Mouse (Mus musculus) adrenal gland, postnatal 14 days (tissue): Measurements from ENCODE around the gene Fbxw4. TPM values are rescaled to one million over a fixed set of nuclear protein-coding genes. Genes with fewer than 3 reads are reported as not detected.

Experiments
- DNase-seq: peaks from one replicate; pipeline ENCODE4 v3.0.0; 2021; ENCODE audit warnings: mixed read lengths
- total RNA-seq: library from RNA; stranded (reverse); gene quantifications from 2 replicates; pipeline ENCODE4 v1.2.3, GENCODE M21; 2021

Fbxw4 gene
- total RNA-seq, 1 experiment from 2014 or later: 29.5 TPM

GRCm38 (mm10) chr19:45614928-45615327 is 45.2 kb downstream of the Fbxw4 start:
- DNase-seq: no peak

- no peak for DNase-seq
Measured at GRCm38 (mm10) chr19:45614375-45614774, 45.7 kb downstream of the Fbxw4 start.

- DNase-seq: no peak
Measured at GRCm38 (mm10) chr19:45610823-45611222, 49.3 kb downstream of the Fbxw4 start.

- DNase-seq: no peak
Measured at GRCm38 (mm10) chr19:45608648-45609339, 51.3 kb downstream of the Fbxw4 start.

DNA sequence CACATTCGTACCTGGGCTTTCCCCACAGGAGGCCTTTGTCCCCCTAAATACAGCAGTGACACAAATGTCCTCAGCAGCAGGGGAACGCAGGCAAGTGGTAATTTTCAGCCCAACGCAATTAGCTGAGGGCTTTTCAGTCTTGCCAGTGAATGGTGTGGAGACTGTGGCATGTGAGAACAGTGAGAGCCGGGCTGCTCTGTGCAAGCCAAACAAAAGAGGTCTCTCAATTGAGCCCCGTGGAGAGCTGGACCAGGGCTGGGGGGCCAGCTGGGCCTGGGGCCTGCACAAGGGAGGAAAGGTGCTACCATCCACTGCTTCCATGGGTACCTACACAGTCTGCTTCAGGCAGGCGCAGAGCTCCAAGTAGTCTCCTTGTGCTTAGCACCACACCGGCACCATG is 52.6 kb downstream of the Fbxw4 start:
- DNase-seq: no peak

DNA sequence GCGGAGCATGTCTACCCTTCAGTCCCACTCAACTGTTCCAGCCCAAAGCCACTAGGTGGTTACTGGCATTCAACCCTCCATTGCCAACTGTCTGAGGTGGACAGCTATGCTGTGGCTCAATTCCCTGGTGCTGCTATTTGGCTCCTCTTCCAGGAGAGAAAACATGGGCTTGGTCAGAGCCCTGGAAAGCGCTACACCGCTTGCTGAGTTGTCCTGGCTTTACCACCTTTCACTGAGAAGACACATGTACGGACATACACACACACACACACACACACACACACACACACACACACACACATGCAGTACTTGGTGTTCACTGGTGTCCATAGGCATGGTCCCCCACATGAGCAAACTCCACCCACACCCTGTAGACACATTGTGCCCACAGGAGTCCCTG is 53.4 kb downstream of the Fbxw4 start:
- peak; percentile 20 for DNase-seq

- no peak for DNase-seq
Measured at GRCm38 (mm10) chr19:45602606-45603005, 57.5 kb downstream of the Fbxw4 start.

DNA sequence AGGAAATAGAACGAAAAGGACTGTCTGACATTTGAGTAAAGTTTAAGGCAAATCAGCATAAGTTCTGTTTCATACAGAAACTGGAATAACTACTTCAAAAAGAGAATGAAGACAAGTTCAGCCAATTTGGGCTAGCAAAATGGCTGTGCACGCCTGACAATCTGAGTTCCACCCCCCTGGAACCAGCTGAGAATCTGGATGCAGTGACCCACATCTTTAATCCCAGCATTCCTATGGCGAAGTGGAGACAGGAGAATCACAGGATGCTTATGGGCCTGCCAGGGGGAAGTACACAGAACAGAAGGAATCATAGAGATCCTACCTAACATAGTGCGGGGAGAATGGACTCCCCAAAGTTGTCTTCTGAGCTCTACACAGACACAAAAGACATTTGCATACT is 63.0 kb downstream of the Fbxw4 start:
- no peak for DNase-seq

- no peak for DNase-seq
Measured at GRCm38 (mm10) chr19:45596434-45596833, 63.7 kb downstream of the Fbxw4 start.

DNA sequence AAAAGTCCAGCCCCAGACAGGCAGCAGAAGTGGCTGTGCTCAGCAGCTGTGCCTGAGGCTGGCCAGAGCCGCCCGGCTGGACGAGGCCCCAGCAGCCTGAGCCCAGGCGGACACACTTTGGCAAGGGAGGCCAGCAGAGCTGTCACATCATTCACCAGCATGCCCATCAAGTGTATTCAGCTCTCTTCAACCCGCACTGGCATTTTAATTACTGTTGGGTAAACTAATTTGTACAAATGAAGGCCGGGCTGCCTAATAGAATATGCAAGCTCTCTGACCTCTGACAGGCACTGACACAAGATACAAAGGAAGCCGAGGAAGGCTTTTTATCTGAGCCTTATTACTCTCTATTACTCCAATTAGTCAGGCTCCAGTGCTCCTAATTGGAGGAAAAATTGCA is 64.1 kb downstream of the Fbxw4 start:
- no peak for DNase-seq

DNA sequence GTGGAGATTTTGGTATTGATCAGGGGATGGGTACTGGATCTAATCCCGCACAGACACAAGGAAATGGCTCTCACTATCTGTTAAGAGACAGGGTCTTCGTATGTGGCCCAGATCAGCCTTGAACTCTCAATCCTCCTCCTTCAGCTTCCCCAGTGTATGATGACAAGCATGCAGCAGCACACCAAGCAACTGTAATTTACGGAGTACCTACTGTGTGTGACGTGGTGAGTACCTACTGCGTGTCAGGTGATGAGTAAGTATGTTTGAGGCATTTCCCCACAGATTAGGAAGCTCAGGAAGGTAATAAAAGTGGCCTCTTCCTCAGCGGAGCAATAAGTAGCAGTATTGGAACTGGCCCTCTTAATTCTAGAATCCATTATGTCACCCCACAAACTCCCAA is 64.6 kb downstream of the Fbxw4 start:
- DNase-seq: no peak

- no peak for DNase-seq
Measured at GRCm38 (mm10) chr19:45594079-45594478, 66.0 kb downstream of the Fbxw4 start.

- no peak for DNase-seq
Measured at GRCm38 (mm10) chr19:45592916-45593315, 67.2 kb downstream of the Fbxw4 start.

- DNase-seq: peak; percentile 39
Measured at GRCm38 (mm10) chr19:45591704-45592103, 68.4 kb downstream of the Fbxw4 start.

DNA sequence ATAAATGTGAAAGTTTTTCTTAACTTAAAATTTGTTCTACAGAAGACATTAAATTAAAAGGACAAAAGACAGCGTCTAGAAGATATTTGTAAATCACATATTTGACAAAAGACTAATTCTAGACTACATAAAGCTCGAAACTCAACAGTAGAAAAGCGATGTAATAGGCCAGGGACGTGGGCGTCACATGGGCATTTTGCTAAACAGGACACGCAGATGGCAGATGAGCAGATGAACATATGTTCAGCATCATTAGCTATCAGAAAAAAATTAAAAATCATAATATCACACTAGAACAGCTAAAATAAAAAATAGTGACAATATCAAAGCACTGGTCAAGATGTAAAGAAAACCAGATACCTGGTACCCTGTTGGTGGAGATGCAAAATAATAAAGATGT is 70.4 kb downstream of the Fbxw4 start:
- DNase-seq: no peak

GRCm38 (mm10) chr19:45587509-45588292 is 72.4 kb downstream of the Fbxw4 start:
- DNase-seq: no peak

- DNase-seq: no peak
Measured at GRCm38 (mm10) chr19:45586850-45587249, 73.3 kb downstream of the Fbxw4 start.

GRCm38 (mm10) chr19:45584856-45585620 is 75.1 kb downstream of the Fbxw4 start:
- no peak for DNase-seq

DNA sequence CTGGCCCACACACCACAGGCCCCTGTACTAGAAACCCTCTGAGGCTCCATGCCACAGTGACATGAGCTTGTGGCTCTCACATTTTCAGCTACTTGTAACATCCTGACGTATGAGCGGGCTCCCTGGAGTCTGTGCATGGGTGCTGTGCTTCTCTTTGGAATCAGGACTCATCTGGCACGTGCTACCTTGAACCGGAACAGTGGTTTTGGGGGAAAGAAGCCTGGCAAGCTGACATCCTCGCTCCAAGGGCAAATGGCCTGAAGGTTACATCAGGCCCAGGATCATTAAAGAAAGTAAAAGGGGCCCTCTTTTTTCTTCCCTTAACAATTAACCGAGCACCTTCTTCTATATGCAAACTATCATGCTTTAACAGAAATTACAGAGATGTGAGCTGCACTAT is 77.0 kb downstream of the Fbxw4 start:
- peak; percentile 25 for DNase-seq

DNA sequence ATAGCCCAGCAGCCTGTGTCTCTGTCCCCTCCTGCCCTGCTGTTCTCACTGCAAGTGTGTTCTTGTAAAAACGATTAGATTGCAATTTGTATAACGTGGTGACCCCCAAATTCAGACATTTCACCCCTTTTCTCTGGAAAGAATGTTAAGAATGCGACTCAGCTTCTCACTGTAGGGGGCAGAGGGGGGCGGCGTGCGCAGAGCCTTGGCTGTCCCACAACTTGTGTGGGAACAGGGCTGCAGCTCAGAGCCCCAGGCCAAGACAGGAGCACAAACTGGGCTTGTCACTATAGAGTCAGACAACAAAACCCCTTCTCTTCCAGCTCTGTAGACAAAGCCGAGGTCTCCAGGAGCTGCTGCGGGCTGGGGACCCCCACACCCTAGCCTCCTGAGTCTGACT is 78.0 kb downstream of the Fbxw4 start:
- no peak for DNase-seq

DNA sequence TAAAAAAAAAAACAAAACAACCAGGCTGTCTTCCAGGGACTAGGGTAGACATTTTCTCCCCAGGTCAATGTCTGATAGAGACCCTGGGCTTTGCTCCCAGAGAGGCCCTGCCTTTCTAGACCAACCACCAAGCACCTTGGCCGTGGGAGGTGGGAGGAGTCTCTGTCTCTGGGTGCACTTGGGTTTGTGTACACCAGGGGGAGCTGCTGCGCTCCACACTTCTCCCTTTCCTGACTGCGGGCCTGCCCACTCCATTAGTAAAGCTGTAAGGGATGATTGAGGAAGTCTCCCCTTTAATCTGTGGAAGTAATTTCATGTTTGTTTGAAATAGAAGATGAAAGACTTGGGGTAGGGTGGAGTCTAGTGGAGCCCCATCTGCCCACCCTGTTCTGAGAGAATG is 78.9 kb downstream of the Fbxw4 start:
- peak; percentile 79 for DNase-seq

DNA sequence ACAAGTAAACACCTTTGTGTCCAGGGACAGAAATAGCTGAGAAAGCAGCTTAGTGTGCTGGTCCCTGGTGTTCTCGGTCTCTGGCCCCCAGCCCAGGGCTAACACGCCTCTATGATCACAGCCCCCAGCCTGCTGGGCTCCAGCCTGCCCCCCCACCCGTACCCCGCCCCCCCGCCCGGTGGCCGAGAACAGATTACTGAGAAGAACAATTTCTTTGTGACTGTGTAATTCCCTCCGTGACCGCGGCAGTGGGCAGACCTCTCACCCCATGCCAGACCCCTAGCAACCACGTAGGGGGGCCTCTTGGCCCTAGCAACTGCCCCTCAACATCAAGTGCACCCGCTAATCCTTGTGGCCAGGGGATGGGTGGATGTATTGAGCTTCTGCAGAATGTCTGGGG is 79.9 kb downstream of the Fbxw4 start:
- DNase-seq: no peak

GRCm38 (mm10) chr19:45579416-45579815 is 80.7 kb downstream of the Fbxw4 start:
- DNase-seq: peak; percentile 65
